11 mouse cellular contexts compared by ENCODE assay signal in the genomic region with DNA sequence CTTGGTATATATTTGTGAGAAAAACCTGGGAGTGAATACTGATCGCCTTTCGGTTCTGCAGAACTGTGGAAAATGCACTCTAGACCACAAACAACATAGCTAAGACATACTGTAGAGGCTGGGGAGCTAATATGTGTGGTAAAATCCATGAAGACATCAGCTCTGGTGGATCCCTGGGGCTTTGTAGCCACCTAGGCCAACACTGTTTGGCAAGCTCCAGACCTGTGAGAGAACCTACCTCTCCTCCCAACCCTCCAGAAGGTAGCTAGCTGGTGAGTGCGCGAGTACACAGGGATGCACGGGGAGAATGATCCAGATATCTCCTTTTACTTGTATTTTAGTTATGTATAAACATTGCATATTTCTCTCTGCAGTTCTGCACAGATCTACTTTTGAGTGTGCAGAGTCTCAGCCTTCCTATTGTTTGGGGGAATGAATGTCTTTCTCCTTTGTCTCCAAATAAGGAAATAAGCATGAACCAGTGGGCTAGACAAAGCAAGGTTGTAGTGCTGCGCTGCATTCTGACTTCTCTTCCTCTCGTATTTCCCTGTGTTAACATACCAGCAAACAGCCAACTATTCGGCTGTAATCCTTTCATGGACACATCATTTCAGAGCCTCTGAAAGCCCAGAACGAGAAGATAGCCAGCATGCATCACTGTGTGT.
DNase-seq lines count a peak whose midpoint lies in the region; ATAC-seq and TF ChIP-seq lines count a peak whose summit lies in the region.
"Had no signal": no experiment of that assay in that cellular context is flagged by ENCODE, and none has a peak within 500 bp of the region (broad histone marks: within the 10 kb centered on the region; RNA-seq: fewer than 3 reads in every experiment).

No protein-coding gene starts in this region.

- peaks cover 17% of the 10 kb centered on the region for H3K4me1 ChIP-seq in heart, embryonic 13.5 days
- 0 out of 2 replicates have a peak, but pooled peaks cover 2% of the 10 kb centered on the region for H3K4me1 ChIP-seq in midbrain, embryonic 12.5 days
- no peaks in the 10 kb centered on the region for H3K4me1 ChIP-seq in midbrain, embryonic 16.5 days (ENCODE audit: control insufficient read depth, insufficient read depth, low read length)
- no peaks in the 10 kb centered on the region for H3K4me1 ChIP-seq in stomach, postnatal 0 days (replicated peaks; ENCODE audit: control insufficient read depth, insufficient read depth)

- H3K4me3 ChIP-seq in heart, embryonic 13.5 days = no peak overlapping the region
- no peak overlapping the region for H3K4me3 ChIP-seq in midbrain, embryonic 12.5 days
- H3K4me3 ChIP-seq in midbrain, embryonic 16.5 days (ENCODE audit: low read depth, low read length) = no peak overlapping the region
- no peak overlapping the region for H3K4me3 ChIP-seq in stomach, postnatal 0 days (ENCODE audit: low read depth, low read length)

- intact Hi-C loops in heart, postnatal 25 days (cut with DNase I) = no loop called here

- no peak for DNase-seq in heart, postnatal 25 days (ENCODE audit: low spot score)
- peak; percentile 49 to 67 for DNase-seq in cerebellum, postnatal 25 days
- DNase-seq in stomach, postnatal 0 days (ENCODE audit: low spot score) = no peak
- DNase-seq in testis, postnatal 14 days (ENCODE audit: low spot score) = no peak
- DNase-seq: kidney, adult 11 months; liver; right cerebral cortex, postnatal 4 days had no signal

- no peak overlapping the region; the same call in 1 of the 2 replicates for H3K9ac ChIP-seq in heart, embryonic 13.5 days
- no peak overlapping the region for H3K9ac ChIP-seq in midbrain, embryonic 12.5 days (replicated peaks)
- no peak overlapping the region for H3K9ac ChIP-seq in midbrain, embryonic 16.5 days (ENCODE audit: low read depth, low read length)
- no peak overlapping the region for H3K9ac ChIP-seq in stomach, postnatal 0 days (ENCODE audit: low read length)

- no peaks in the 10 kb centered on the region for H3K27me3 ChIP-seq in heart, embryonic 13.5 days (replicated peaks)
- no peaks in the 10 kb centered on the region for H3K27me3 ChIP-seq in midbrain, embryonic 12.5 days
- no peaks in the 10 kb centered on the region for H3K27me3 ChIP-seq in midbrain, embryonic 16.5 days (ENCODE audit: control insufficient read depth, insufficient read depth, low read depth, low read length)
- no peaks in the 10 kb centered on the region for H3K27me3 ChIP-seq in stomach, postnatal 0 days (ENCODE audit: control insufficient read depth, insufficient read depth, low read length)

- no peak for TF ChIP-seq EP300 in stomach, postnatal 0 days (optimal IDR thresholded peaks at IDR 0.05)

- ATAC-seq in heart, embryonic 13.5 days (ENCODE audit: extremely low read depth, insufficient number of reproducible peaks, low FRiP score, low TSS enrichment) = no peak
- no peak for ATAC-seq in midbrain, embryonic 12.5 days (ENCODE audit: low FRiP score, low read depth)
- no peak for ATAC-seq in midbrain, embryonic 16.5 days
- peak; percentile 67; the same call in 1 of the 2 replicates for ATAC-seq in stomach, postnatal 0 days (ENCODE audit: low FRiP score, low TSS enrichment)

- TF ChIP-seq CTCF in stomach, postnatal 0 days (IDR thresholded peaks at IDR 0.05; ENCODE audit: low read depth) = no peak

- H3K4me2 ChIP-seq in heart, embryonic 13.5 days = no peak overlapping the region
- no peak overlapping the region for H3K4me2 ChIP-seq in midbrain, embryonic 12.5 days (replicated peaks)
- H3K4me2 ChIP-seq in midbrain, embryonic 16.5 days (ENCODE audit: low read length) = no peak overlapping the region
- no peak overlapping the region for H3K4me2 ChIP-seq in stomach, postnatal 0 days (replicated peaks; ENCODE audit: low read depth)

- H3K27ac ChIP-seq in heart, embryonic 13.5 days (replicated peaks) = peak overlapping the region; percentile 32; the same call in 1 of the 2 replicates
- H3K27ac ChIP-seq in midbrain, embryonic 12.5 days (replicated peaks) = 0 out of 2 replicates have a peak overlapping the region, but pooled peaks have one; percentile 30
- H3K27ac ChIP-seq in midbrain, embryonic 16.5 days (ENCODE audit: low read length) = no peak overlapping the region
- peak overlapping the region; percentile 77 for H3K27ac ChIP-seq in stomach, postnatal 0 days (replicated peaks)
- H3K27ac ChIP-seq: macrophage had no signal

- 68% methylated on average over 9 of the region's 9 CpGs for WGBS in heart, embryonic 13.5 days
- 87% methylated on average over 9 of the region's 9 CpGs for WGBS in midbrain, embryonic 12.5 days
- WGBS in midbrain, embryonic 16.5 days = 78% methylated on average over 9 of the region's 9 CpGs
- 54% methylated on average over 9 of the region's 9 CpGs for WGBS in stomach, postnatal 0 days

- peaks cover 29% of the 10 kb centered on the region for H3K36me3 ChIP-seq in heart, embryonic 13.5 days
- H3K36me3 ChIP-seq in midbrain, embryonic 12.5 days = peaks cover 23% of the 10 kb centered on the region; the same call in 1 of the 2 replicates
- peaks cover 4% of the 10 kb centered on the region; the same call in 1 of the 2 replicates for H3K36me3 ChIP-seq in midbrain, embryonic 16.5 days (ENCODE audit: control insufficient read depth, insufficient read depth, low read length)
- peaks cover 7% of the 10 kb centered on the region; the same call in 1 of the 2 replicates for H3K36me3 ChIP-seq in stomach, postnatal 0 days (ENCODE audit: control insufficient read depth, insufficient read depth, low read length)

- H3K9me3 ChIP-seq in heart, embryonic 13.5 days = no peaks in the 10 kb centered on the region
- H3K9me3 ChIP-seq in midbrain, embryonic 12.5 days = no peaks in the 10 kb centered on the region
- H3K9me3 ChIP-seq in midbrain, embryonic 16.5 days (replicated peaks; ENCODE audit: control insufficient read depth, low read length, poor library complexity, severe bottlenecking) = no peaks in the 10 kb centered on the region
- no peaks in the 10 kb centered on the region for H3K9me3 ChIP-seq in stomach, postnatal 0 days (ENCODE audit: control insufficient read depth, low read length)

Comparison
In these comparisons a context has a peak if more than half of its experiments do, and no peak if none do; other contexts are left out.
1. DNase-seq: peak in cerebellum, postnatal 25 days (2 of 2); none in heart, postnatal 25 days (single experiment), stomach, postnatal 0 days (single experiment) and testis, postnatal 14 days (single experiment).